Mouse (Mus musculus) induced T-regulatory cell, adult 2 months (primary cell): Measurements from ENCODE around the gene Mboat1.

ENCODE experiments used
- DNase-seq: peaks from one replicate; pipeline ENCODE4 v3.0.0-alpha.2; 2012; ENCODE audit warnings: low read depth

The Mboat1 gene

DNA sequence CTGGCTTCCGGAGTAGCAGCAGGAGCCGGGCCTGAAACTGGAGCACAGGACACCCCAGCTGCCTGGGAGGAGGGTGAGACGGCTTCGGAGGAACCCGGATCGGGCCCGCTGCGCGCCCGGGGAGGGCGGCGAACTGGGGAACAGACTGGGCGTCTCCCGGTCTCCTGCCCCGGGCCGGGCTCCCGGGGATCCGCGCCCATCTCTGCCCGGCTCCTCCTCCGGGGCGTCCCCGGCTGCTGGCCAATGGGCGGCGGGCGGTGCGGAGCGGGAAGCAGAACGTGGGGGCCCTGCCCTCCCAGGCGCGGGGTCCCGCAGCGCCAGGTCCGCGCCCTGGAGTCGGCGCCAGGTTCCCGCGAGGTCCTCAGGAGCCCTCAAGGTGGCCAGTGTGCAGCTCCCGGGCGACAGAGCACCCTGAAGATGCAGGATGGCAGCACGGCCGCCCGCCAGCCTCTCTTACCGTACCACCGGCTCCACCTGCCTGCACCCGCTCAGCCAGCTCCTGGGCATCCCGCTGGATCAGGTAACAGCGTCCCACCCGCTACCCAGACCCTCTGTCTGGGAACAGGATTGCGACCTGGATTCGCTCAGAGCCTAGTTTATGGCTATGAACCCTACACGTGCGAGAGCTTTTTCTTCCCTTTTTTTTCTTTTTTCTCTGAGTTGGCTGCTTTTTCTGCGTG, at the start of gene Mboat1:
Gene Mboat1, plus strand, starts transcription at position 247 of the 680 bp plus-strand sequence.
- peak; percentile 81 for DNase-seq

DNA sequence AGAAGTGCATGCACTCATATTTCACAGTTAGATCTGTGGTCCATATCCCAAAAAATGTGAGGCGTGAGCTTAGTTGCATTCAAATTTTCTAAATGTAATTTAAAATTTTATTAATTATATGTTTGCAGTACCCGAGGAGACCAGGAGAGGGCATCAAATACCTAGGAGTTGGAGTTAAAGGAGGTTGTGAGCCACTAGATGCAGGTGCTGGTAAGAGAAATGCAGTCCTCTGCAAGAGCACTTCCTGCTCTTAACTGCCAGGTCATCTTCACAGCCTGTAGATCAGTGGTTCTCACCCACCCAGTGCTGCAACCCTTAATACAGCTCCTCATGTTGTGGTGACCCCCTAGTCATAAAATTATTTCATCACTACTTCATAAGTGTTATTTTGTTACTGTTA, 43.2 kb upstream of the Mboat1 start:
- DNase-seq = peak; percentile 68

DNA sequence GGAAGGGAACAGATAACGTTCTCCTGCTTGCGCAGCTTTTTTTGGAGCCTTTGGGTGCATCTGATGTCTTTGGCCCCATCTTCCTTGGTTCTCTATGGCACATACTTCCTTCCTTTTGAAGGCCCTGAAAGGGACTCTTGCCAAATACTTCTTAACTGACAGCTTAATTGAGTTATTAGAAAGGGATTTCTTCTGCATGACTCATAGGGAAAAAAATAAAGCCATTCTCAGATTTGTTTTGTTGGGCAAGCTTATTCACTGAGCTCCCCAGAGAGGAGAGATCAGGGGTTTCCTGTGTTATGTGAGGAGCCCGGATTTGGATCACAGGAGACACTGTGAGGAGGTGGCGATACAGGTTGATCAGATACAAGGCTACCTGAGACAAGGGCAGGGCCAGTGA, 40.4 kb upstream of the Mboat1 start:
- DNase-seq = no peak

DNA sequence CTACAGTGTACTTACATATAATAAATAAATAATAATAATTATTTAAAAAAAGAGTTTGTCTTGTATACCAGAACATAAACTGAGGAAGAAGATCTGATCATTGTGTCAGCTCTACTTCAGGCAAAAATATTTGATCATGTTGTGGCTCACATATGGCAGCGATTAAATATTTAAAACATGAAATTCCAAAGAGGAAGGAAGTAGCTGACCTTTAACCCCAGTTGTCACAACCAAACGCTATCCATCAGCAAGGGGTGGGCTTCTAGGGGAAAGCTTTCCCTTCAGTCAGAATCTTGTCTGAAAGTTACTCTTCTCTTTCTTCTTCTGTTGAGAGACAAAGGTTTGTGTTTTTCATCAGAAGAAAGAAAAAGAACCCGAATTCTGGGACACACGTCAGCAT, 39.8 kb upstream of the Mboat1 start:
- DNase-seq = no peak

DNA sequence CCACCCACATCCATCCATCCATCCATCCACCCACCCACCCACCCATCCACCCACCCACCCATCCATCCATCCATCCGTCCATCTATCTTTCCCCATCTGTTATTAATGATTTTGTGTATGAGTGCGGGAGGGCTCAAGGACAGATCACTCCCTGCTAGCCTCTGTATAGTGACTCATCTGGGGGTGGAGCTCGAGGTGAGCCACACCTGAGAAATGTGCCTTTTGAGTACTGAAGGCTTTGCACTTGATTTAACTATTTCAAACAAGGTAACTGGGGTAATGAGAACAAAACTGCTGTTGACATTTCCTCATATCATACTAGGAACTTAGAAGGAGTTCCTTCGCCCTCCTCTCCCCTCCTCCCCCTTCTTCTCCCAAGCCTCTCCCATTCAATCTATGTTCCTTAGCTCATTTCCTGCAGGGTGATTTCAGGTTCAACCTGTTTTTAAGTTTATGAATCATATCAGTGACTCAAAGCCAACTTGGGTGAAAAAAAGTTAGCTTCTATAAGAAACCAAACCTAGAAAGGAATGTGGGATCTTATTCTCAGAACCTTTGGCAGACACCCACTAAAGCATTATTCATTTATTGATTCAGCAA, 27.2 kb upstream of the Mboat1 start:
- DNase-seq = no peak

DNA sequence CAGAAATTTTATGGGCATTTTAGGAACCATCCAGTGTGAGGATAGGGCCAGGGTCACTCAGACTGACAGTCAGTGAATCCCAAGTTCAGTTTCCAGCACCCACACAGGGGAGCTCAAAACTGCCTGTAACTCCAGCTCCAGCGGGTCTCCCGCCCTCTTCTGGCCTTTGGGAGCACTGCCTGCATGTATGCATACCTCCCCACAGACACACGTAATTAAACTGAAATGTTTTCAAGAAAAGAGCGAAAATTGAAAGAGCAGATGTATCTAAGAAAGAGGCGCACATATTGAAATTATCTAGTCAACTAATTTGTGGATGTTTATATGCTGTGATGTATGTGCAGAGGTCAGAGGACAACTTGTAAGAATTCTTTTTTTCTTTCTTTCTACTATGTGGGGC, 20.5 kb upstream of the Mboat1 start:
- no peak for DNase-seq

DNA sequence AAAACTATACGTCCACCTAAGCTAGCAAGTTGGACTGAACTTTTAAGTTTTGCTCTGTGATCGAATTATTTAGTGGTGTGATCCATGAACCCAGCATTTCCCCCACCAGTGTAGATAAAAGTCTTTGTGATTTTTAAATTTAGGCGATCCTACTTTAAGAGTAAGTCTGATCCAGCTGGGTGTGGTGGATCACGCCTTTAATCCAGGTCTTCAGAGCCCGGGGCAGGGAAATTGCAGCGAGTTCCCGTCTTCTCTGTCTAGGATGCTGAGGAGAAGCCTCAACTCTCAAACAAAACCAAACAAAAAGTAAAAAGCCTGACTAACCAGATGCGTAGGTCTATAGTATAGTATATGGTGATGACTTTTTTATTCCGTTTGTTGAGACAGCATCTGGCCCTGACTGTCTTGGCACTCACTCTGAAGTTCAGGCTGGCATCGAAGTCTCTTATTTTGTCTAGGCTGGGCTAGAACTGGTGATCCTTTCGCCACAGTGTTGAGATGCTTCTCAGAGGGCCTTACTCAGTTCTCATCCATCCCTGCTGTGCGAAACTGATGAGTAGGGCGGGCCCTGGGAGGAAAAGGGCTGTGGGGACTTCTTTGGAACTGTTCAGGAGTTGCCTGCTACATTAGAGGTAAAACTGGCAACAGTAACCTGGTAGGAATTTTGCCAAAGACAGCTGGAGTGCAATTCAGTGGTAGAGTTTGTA, 787 bp downstream of the Mboat1 start:
- peak; percentile 28 for DNase-seq

DNA sequence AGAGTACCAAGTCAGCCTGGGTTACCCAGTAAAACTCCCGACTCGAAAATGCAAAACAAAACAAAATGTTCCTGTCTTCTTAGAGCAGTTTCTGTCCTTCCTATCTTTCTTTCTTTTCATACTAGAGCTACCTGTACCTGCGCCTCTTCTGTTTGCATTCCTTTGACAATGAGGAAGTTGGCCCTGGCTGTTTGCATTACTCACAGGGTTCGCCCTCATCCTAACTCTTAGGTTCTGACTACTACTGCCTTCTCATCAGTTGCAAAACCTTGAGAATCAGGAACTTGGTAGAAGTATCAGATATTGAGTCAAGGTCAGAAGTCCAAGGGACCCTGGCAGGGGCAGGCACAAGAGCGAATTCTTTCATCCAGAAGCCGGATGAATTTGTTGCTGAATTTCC, 1.7 kb downstream of the Mboat1 start:
- DNase-seq = no peak

DNA sequence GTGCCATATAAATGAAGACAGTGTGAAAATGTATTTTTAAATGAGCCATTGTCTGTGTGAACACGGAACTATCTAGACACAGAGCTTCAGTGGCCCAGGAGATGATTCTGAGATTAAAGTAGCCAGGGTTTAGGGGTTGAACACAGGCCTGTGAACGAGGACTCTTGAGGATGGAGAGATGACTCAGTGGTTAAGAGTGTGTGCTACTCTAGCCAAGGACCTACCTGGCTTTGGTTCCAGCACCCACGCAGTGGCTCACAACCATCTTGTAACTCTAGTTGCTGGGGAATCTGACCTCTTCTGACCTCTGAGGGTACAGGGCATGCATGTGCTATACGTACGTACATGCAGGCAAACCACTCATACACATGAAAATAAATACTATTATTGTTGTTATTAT, 3.9 kb downstream of the Mboat1 start:
- no peak for DNase-seq

DNA sequence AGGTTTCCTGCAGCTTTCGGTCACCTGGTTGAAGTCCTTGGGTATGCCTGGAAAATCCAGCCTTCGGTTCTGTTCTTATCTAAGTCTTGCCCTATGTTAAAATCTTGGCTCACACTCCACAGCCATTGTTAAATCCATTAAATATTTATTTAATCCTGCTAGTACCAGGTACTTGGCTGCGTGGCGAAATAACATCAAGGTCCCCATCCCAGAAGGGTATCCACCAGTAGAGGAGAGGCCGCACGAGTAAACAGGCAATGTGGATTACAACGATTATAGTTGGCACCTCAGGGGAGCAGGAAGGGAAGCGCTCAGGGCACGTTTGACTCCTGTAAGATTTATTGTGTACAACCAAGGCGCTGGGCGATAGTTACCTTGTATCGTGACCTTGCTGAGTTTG, 4.4 kb downstream of the Mboat1 start:
- DNase-seq = no peak

DNA sequence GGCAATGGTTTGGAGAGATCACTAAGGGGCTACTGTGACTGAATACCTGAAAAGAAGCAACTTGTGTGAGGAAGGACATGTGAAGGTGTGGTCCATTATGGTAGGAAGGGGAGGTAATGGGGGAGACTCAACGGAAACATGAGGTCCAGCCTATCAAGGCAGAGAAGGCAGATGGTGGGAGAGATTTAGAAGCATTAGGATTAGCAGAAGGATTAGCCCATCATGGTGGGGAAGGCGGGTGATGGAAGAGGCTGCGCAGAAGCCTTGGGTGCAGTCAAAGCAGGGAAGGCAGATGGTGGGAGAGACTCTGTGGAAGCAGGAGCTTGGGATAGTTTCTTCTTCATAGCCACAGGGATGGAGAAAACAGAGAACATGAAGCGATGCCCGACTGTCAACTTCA, 5.7 kb downstream of the Mboat1 start:
- no peak for DNase-seq

DNA sequence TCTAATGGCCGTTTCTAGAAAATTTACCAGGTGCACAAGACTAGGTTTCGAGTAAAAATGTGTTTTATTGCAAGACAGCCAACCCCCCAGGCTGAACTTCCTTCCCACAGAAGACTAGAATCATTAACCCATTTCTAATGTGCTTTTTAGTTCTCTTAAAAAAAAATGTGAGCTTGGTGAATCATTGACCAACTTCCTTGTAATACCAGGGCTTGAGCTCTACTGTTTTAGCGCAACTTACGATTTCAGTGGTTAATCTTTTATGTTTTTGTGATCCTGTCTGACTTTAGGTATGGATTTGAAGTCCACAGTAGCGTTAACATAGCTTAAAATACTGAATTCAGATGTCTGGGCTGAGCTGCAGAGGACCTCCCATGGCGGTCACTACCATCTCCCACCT, 10.2 kb downstream of the Mboat1 start:
- DNase-seq = no peak

DNA sequence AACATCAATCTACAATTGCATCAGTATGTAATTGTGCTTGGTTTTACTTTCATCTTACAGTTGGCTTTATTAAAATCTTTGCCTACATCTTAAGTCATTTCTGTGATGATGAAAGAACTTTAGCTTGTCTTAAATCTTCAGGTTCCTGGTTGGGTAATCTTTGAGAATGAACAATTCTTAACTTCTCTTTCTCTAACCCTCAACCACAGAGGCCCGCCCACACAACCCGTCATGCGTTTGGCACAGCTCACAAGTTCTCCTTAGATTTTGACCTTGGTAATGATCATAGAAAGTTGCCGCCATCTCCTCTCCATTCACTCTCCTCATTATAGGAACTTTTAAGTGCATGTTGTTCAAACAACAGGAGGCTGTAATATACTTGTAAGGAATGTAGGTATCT, 18.0 kb downstream of the Mboat1 start:
- peak; percentile 50 for DNase-seq

DNA sequence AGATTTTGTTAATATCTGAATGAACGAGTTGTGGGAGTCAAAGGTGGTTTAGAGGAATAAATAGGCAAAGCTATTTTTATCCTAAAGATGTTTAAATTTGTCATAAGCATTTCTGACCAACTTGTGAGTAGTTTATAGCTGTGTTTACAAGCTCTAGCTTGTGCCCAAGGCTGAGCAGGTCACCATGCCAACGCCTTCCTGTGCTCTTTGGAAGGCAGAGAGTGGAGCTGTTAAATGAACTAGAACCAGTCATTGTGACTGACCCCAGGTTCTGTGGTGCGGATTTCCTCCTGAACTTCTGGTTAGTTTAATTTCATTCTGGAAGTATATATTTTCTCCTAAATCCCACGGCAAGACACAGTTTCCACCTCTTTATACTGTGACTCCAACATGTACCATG, 23.3 kb downstream of the Mboat1 start:
- DNase-seq = no peak

DNA sequence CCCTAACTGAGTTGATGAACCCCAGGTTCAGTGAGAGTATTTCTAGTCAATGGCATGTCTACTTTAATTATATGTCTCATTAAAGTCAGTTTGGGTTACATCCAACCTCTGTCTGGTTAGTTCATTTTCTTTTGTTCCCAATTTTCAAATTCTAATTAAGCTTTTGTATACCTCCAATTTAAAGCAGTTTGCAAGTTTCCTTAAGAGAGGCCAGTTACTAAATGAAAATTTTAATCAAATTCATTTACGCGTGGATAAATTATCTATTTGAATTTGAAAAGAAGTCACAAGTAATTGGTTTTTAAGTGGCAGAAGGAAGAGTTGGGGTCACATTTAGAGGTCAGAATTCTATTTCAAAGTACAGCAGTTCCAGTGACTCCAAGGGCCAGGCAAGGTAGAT, 27.2 kb downstream of the Mboat1 start:
- DNase-seq = no peak

DNA sequence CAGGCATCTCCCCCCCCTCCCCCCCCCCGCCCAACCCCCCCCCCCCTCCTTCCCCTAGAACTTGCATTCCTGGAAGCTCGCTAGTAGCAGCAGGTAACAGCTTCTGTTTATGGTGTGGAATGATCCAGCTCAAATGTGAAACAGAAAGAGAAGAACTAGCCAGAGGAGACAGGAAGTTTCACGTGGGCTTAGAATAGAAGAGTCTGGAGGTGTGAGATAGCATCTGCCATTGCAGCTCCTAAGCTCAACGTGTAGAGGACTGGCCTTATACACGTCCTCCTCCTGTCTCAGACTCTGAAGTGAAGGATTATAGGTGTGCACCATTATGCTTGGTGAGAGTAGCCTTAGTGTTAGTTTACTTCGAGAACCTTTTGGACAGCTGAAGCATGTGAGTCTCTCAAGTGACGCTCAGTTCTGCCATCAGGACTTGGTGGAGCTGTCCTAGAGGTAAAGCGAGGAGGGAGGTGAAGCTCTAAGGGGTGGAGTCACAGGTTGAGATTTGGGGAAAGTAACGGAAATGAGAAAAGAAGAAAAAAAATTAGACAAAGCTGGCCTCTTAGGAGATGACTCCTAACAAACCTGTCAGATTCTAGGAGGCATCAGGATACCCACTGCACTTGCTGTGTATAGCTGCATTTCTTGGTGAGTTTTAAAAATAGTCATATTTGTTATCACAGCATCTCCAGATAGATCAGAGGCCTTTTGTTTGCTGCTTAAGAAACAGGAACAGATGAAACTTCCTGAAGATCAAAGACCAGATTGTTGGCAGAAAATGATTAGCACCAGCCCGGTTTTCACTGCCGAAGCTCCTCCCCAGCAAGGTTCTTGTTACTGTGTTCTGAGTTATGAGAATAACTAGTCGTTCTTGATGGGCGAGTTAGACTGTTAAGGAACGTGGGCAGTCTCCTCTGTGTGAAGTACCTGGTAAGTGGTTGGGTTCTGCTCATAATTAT, 30.1 kb downstream of the Mboat1 start:
- DNase-seq = peak; percentile 83

DNA sequence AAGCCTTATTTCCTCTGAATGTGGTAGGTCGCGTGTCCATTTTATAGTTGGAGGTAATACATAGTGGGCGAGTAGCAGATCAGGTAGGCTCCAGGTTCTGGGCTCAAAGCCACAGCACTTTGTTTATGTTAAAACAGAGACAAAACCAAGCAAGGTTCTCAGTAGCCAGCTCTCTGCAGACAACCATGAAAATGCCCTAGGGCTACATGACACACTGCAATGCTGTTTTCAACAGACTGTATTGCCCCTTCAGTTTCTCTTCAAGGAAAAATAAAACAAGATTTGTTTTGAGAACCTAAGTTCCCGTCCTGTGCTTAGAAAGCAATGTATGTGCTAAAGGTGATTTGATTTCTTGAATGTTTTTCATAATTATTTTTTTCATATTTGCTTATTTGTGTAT, 31.2 kb downstream of the Mboat1 start:
- peak; percentile 19 for DNase-seq

DNA sequence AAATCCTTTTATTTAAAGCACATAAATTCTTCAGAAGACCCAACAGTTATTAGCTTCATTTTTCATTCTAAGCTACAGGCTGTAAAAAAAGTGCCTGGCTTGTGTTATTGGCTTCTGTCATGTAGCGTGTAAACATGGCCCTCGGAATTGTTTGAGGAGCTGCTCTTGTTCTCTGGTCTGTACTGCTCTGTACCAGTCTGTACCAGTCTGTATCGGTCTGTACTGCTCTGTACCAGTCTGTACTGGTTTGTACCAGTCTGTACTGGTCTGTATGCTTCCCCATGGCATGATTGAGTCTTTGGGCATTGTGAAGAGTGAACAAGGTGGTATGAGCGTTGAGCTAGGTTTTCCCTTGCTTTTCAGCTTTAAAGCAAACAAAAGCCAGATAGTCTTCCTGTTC, 32.5 kb downstream of the Mboat1 start:
- no peak for DNase-seq

DNA sequence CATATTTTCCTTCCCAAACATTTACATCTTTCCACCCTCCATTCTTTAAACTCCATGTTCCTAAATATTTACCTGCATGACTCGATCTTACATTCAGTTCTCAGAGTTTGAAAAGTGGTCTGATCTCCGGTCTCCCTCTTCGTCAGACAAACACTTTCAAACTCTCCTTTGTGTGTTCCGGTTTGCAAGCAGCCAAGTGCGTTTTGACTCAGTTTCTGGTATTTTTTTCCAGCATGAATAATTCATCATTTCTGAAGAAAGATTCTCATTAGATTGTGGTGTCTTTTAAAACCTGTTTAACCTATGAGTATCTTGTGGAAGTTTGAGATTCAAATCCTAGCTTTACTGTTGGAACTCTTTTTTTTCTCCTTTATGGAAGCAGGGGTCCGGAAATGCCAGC, 33.8 kb downstream of the Mboat1 start:
- DNase-seq = peak; percentile 30

DNA sequence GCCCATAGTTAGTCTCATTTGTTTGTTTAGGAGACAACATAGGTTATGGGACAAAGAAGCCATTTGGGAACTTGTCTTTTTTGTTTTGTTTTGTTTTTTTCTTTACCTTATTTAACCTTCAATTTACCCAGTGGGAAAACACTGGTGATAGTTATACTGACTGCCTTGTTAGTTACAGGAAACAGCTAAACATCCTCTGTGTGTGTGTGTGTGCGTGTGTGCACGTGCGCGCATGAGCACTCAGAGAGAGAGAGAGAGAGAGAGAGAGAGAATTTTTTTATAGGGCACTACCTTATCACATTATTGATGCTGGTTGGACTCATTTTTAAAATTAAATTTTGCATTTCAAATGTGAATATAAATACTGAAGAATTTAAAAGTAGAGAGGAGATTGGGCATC, 38.3 kb downstream of the Mboat1 start:
- no peak for DNase-seq

DNA sequence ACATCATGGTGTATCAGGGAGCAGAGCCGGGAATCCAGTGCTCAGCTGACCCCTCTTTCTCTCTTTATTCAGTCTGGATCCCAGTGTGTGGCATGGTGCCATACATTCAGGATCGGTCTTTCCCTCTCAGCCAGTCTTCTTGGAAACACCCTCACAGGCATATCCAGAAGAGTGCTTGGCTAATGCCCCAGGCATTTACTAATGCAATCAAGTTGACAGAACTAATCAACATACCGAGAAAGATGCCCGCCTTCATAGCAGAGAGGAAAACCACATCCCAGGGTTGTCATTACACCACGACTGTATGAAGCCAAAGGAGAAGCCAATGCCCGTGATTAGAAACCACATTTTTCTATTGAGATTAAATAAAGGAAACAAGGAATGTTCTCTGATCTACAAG, 41.1 kb downstream of the Mboat1 start:
- no peak for DNase-seq

DNA sequence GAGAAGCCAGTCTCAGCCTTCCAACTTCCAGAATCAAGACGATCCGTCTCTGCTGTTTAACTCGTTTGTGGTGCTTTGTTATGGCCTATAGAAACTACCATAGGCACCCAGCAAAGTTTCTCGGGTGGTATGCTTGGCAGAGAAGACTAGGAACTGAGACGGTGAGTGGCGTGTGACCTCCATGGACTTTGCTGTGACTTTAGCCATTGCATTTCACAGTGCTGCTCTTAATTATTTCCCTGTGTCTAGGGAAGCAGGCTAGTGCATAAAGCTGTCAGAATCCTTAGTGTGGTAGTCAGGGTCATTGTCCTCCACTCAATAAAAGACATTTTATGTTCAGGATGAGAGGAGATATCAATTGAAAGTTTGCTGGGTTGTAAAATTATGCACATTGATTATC, 49.3 kb downstream of the Mboat1 start:
- no peak for DNase-seq
